Mouse (Mus musculus): ENCODE measurements at regions not wholly inside any gene's neighbourhood (a gene's known extent, or its start where the extent isn't known, plus 50 kb on each side); places are given as distances from the start of the nearest gene placed in this dataset.
A peak's percentile ranks its signal among the peaks of the same experiment; 100 is the strongest.

GRCm38 (mm10) chr3:141051685-141052084 lies 160.5 kb downstream of the Pdha2 start:
- 86% methylated on average over 2 of the region's 2 CpGs for WGBS
- Histone ChIP-seq H3K4me3 (ENCODE audit: low read depth, low read length) (no peak overlapping the region), H3K36me3 (ENCODE audit: control insufficient read depth, insufficient read depth, low read length) (no peaks in the 10 kb centered on the region), H3K27ac (ENCODE audit: low read depth, low read length) (no peak overlapping the region), H3K4me1 (ENCODE audit: control insufficient read depth, insufficient read depth, low read length) (no peaks in the 10 kb centered on the region), H3K4me2 (ENCODE audit: low read length) (no peak overlapping the region), H3K27me3 (replicated peaks; ENCODE audit: control insufficient read depth, insufficient read depth, low read length) (no peaks in the 10 kb centered on the region), H3K9ac (ENCODE audit: low read length) (no peak overlapping the region), H3K9me3 (replicated peaks; ENCODE audit: control insufficient read depth, low read length) (no peaks in the 10 kb centered on the region)
- DNase-seq (ENCODE audit: low spot score), result no peak
- ATAC-seq, result no peak

- ATAC-seq (no peak), DNase-seq (ENCODE audit: low spot score) (no peak)
- WGBS, result 92% methylated on average over 1 of the region's 1 CpGs
- Histone ChIP-seq H3K4me1 (ENCODE audit: control insufficient read depth, insufficient read depth, low read length) (no peaks in the 10 kb centered on the region), H3K36me3 (ENCODE audit: control insufficient read depth, insufficient read depth, low read length) (no peaks in the 10 kb centered on the region), H3K27ac (ENCODE audit: low read depth, low read length) (no peak overlapping the region), H3K27me3 (replicated peaks; ENCODE audit: control insufficient read depth, insufficient read depth, low read length) (no peaks in the 10 kb centered on the region), H3K9me3 (replicated peaks; ENCODE audit: control insufficient read depth, low read length) (no peaks in the 10 kb centered on the region), H3K4me3 (ENCODE audit: low read depth, low read length) (no peak overlapping the region), H3K9ac (ENCODE audit: low read length) (no peak overlapping the region), H3K4me2 (ENCODE audit: low read length) (no peak overlapping the region)
Measured at GRCm38 (mm10) chr3:141014262-141014547, 197.9 kb downstream of the Pdha2 start.

- Histone ChIP-seq H3K4me2 (ENCODE audit: low read length) (no peak overlapping the region), H3K27me3 (replicated peaks; ENCODE audit: control insufficient read depth, insufficient read depth, low read length) (no peaks in the 10 kb centered on the region), H3K9me3 (replicated peaks; ENCODE audit: control insufficient read depth, low read length) (no peaks in the 10 kb centered on the region), H3K36me3 (ENCODE audit: control insufficient read depth, insufficient read depth, low read length) (no peaks in the 10 kb centered on the region), H3K4me3 (ENCODE audit: low read depth, low read length) (no peak overlapping the region), H3K27ac (ENCODE audit: low read depth, low read length) (no peak overlapping the region), H3K9ac (ENCODE audit: low read length) (no peak overlapping the region), H3K4me1 (ENCODE audit: control insufficient read depth, insufficient read depth, low read length) (no peaks in the 10 kb centered on the region)
- WGBS, result 73% methylated on average over 8 of the region's 8 CpGs
- ATAC-seq (no peak), DNase-seq (ENCODE audit: low spot score) (no peak)
Measured at GRCm38 (mm10) chr3:141013521-141014261, 198.5 kb downstream of the Pdha2 start.

- no peaks in the 10 kb centered on the region for H3K27me3 ChIP-seq (replicated peaks; ENCODE audit: control insufficient read depth, insufficient read depth, low read length)
- no peak overlapping the region for H3K4me2 ChIP-seq (ENCODE audit: low read length)
- WGBS, result 73% methylated on average over 1 of the region's 1 CpGs
- no peak overlapping the region for H3K27ac ChIP-seq (ENCODE audit: low read depth, low read length)
- ATAC-seq, result no peak
- no peak overlapping the region for H3K9ac ChIP-seq (ENCODE audit: low read length)
- no peaks in the 10 kb centered on the region for H3K4me1 ChIP-seq (ENCODE audit: control insufficient read depth, insufficient read depth, low read length)
- no peak for DNase-seq (ENCODE audit: low spot score)
- H3K9me3 ChIP-seq (replicated peaks; ENCODE audit: control insufficient read depth, low read length), result no peaks in the 10 kb centered on the region
- H3K4me3 ChIP-seq (ENCODE audit: low read depth, low read length), result no peak overlapping the region
- no peaks in the 10 kb centered on the region for H3K36me3 ChIP-seq (ENCODE audit: control insufficient read depth, insufficient read depth, low read length)
Measured at GRCm38 (mm10) chr3:141012976-141013375, 199.2 kb downstream of the Pdha2 start.

GRCm38 (mm10) chr3:141008792-141009191 lies 203.4 kb downstream of the Pdha2 start:
- no peak for ATAC-seq
- Histone ChIP-seq H3K36me3 (ENCODE audit: control insufficient read depth, insufficient read depth, low read length) (no peaks in the 10 kb centered on the region), H3K4me1 (ENCODE audit: control insufficient read depth, insufficient read depth, low read length) (no peaks in the 10 kb centered on the region), H3K27ac (ENCODE audit: low read depth, low read length) (no peak overlapping the region), H3K9me3 (replicated peaks; ENCODE audit: control insufficient read depth, low read length) (no peaks in the 10 kb centered on the region), H3K4me3 (ENCODE audit: low read depth, low read length) (no peak overlapping the region), H3K9ac (ENCODE audit: low read length) (no peak overlapping the region), H3K27me3 (replicated peaks; ENCODE audit: control insufficient read depth, insufficient read depth, low read length) (no peaks in the 10 kb centered on the region), H3K4me2 (ENCODE audit: low read length) (no peak overlapping the region)
- WGBS, result 80% methylated on average over 2 of the region's 2 CpGs
- no peak for DNase-seq (ENCODE audit: low spot score)

- no peaks in the 10 kb centered on the region for H3K9me3 ChIP-seq (replicated peaks; ENCODE audit: control insufficient read depth, low read length)
- DNase-seq (ENCODE audit: low spot score) (no peak), ATAC-seq (no peak)
- no peak overlapping the region for H3K27ac ChIP-seq (ENCODE audit: low read depth, low read length)
- no peak overlapping the region for H3K9ac ChIP-seq (ENCODE audit: low read length)
- 66% methylated on average over 3 of the region's 3 CpGs for WGBS
- no peaks in the 10 kb centered on the region for H3K27me3 ChIP-seq (replicated peaks; ENCODE audit: control insufficient read depth, insufficient read depth, low read length)
- no peak overlapping the region for H3K4me2 ChIP-seq (ENCODE audit: low read length)
- H3K36me3 ChIP-seq (ENCODE audit: control insufficient read depth, insufficient read depth, low read length), result no peaks in the 10 kb centered on the region
- H3K4me3 ChIP-seq (ENCODE audit: low read depth, low read length), result no peak overlapping the region
- H3K4me1 ChIP-seq (ENCODE audit: control insufficient read depth, insufficient read depth, low read length), result no peaks in the 10 kb centered on the region
Measured at GRCm38 (mm10) chr3:141005885-141006284, 206.3 kb downstream of the Pdha2 start.

GRCm38 (mm10) chr3:141003561-141003960 lies 208.6 kb downstream of the Pdha2 start:
- 65% methylated on average over 2 of the region's 2 CpGs for WGBS
- no peak for ATAC-seq

GRCm38 (mm10) chr3:140988247-140988646 lies 223.9 kb downstream of the Pdha2 start:
- H3K36me3 ChIP-seq (ENCODE audit: control insufficient read depth, insufficient read depth, low read length), result no peaks in the 10 kb centered on the region
- no peak overlapping the region for H3K4me3 ChIP-seq (ENCODE audit: low read depth, low read length)
- no peaks in the 10 kb centered on the region for H3K27me3 ChIP-seq (replicated peaks; ENCODE audit: control insufficient read depth, insufficient read depth, low read length)
- 82% methylated on average over 5 of the region's 5 CpGs for WGBS
- DNase-seq (ENCODE audit: low spot score) (no peak), ATAC-seq (no peak)
- H3K4me1 ChIP-seq (ENCODE audit: control insufficient read depth, insufficient read depth, low read length), result no peaks in the 10 kb centered on the region
- H3K9me3 ChIP-seq (replicated peaks; ENCODE audit: control insufficient read depth, low read length), result no peaks in the 10 kb centered on the region
- no peak overlapping the region for H3K9ac ChIP-seq (ENCODE audit: low read length)
- H3K4me2 ChIP-seq (ENCODE audit: low read length), result no peak overlapping the region
- H3K27ac ChIP-seq (ENCODE audit: low read depth, low read length), result no peak overlapping the region

More at GRCm38 (mm10) chr3:141003561-141003960, 208.6 kb downstream of the Pdha2 start:
- no peak overlapping the region for H3K4me3 ChIP-seq (ENCODE audit: low read depth, low read length)
- no peak for DNase-seq (ENCODE audit: low spot score)
- no peaks in the 10 kb centered on the region for H3K36me3 ChIP-seq (ENCODE audit: control insufficient read depth, insufficient read depth, low read length)
- no peaks in the 10 kb centered on the region for H3K4me1 ChIP-seq (ENCODE audit: control insufficient read depth, insufficient read depth, low read length)
- no peak overlapping the region for H3K9ac ChIP-seq (ENCODE audit: low read length)
- H3K4me2 ChIP-seq (ENCODE audit: low read length), result no peak overlapping the region
- H3K27me3 ChIP-seq (replicated peaks; ENCODE audit: control insufficient read depth, insufficient read depth, low read length), result no peaks in the 10 kb centered on the region
- no peaks in the 10 kb centered on the region for H3K9me3 ChIP-seq (replicated peaks; ENCODE audit: control insufficient read depth, low read length)
- no peak overlapping the region for H3K27ac ChIP-seq (ENCODE audit: low read depth, low read length)

GRCm38 (mm10) chr3:140973519-140973918 lies 238.6 kb downstream of the Pdha2 start:
- H3K4me2 ChIP-seq (ENCODE audit: low read length), result no peak overlapping the region

More at GRCm38 (mm10) chr3:140973519-140973918, 238.6 kb downstream of the Pdha2 start:
- H3K9me3 ChIP-seq (replicated peaks; ENCODE audit: control insufficient read depth, low read length), result no peaks in the 10 kb centered on the region
- WGBS, result 51% methylated on average over 6 of the region's 6 CpGs
- H3K4me3 ChIP-seq (ENCODE audit: low read depth, low read length), result no peak overlapping the region
- DNase-seq (ENCODE audit: low spot score), result peak; percentile 45
- no peak overlapping the region for H3K9ac ChIP-seq (ENCODE audit: low read length)
- no peaks in the 10 kb centered on the region for H3K4me1 ChIP-seq (ENCODE audit: control insufficient read depth, insufficient read depth, low read length)
- H3K27ac ChIP-seq (ENCODE audit: low read depth, low read length), result no peak overlapping the region
- H3K27me3 ChIP-seq (replicated peaks; ENCODE audit: control insufficient read depth, insufficient read depth, low read length), result no peaks in the 10 kb centered on the region
- ATAC-seq, result peak; percentile 42
- no peaks in the 10 kb centered on the region for H3K36me3 ChIP-seq (ENCODE audit: control insufficient read depth, insufficient read depth, low read length)

All from forebrain, embryonic 14.5 days (tissue).